Mouse (Mus musculus) heart, embryonic 15.5 days (tissue): ENCODE measurements around the gene Nid2. TPM values are rescaled to one million over a fixed set of nuclear protein-coding genes. Genes with fewer than 3 reads are reported as not detected.
A peak's percentile ranks its signal among the peaks of the same experiment; 100 is the strongest.

ENCODE experiments used
- ATAC-seq: fragments of 200-750 bp; cut with Nextera tagmentation; replicated peaks from 2 replicates; pipeline ENCODE4 v1.8.0; 2017; ENCODE audit warnings: low read depth, moderate TSS enrichment; ENCODE audit not compliant: insufficient number of reproducible peaks, insufficient read depth, low FRiP score
- H3K27ac ChIP-seq: fragments of 300-500 bp; sonication (generic); 2 replicates; pipeline ENCODE4 v1.5.1; 2015; ENCODE audit warnings: mild to moderate bottlenecking, inconsistent platforms
- H3K27me3 ChIP-seq: fragments of 300-500 bp; sonication (generic); 2 replicates; pipeline ENCODE4 v1.6.1; 2015; ENCODE audit warnings: inconsistent platforms
- H3K36me3 ChIP-seq: fragments of 300-500 bp; sonication (generic); 2 replicates; pipeline ENCODE4 v1.6.1; 2015; ENCODE audit warnings: mild to moderate bottlenecking, inconsistent platforms
- H3K4me1 ChIP-seq: fragments of 300-500 bp; sonication (generic); replicated peaks from 2 replicates; pipeline ENCODE4 v1.6.1; 2015; ENCODE audit warnings: inconsistent platforms
- H3K4me2 ChIP-seq: fragments of 300-500 bp; sonication (generic); 2 replicates; pipeline ENCODE4 v1.6.1; 2015; ENCODE audit warnings: inconsistent platforms, mild to moderate bottlenecking, moderate library complexity
- H3K4me3 ChIP-seq: fragments of 300-500 bp; sonication (generic); 2 replicates; pipeline ENCODE4 v1.5.1; 2015; ENCODE audit warnings: mild to moderate bottlenecking, inconsistent platforms
- H3K9ac ChIP-seq: fragments of 300-500 bp; sonication (generic); 2 replicates; pipeline ENCODE4 v1.6.1; 2015; ENCODE audit warnings: mild to moderate bottlenecking, inconsistent platforms
- H3K9me3 ChIP-seq: fragments of 300-500 bp; sonication (generic); replicated peaks from 2 replicates; pipeline ENCODE4 v1.6.1; 2016; ENCODE audit warnings: inconsistent platforms
- WGBS: fragments of 180-500 bp; shearing (Covaris S2); methylation state at CpG from one replicate; pipeline ENCODE4 v1.1.7; 2015; ENCODE audit warnings: mixed read lengths; 5-methylcytosine and 5-hydroxymethylcytosine counted together
- polyA plus RNA-seq: library from polyadenylated mRNA; unstranded; fragments of >200 nt; fragmentation: Nextera tagmentation; extraction: Ambion mirVana; gene quantifications from 2 replicates; pipeline ENCODE4 v1.2.1, GENCODE M21; 2015

Nid2 gene
- polyA plus RNA-seq, 1 experiment from 2014 or later: 84.4 TPM

DNA sequence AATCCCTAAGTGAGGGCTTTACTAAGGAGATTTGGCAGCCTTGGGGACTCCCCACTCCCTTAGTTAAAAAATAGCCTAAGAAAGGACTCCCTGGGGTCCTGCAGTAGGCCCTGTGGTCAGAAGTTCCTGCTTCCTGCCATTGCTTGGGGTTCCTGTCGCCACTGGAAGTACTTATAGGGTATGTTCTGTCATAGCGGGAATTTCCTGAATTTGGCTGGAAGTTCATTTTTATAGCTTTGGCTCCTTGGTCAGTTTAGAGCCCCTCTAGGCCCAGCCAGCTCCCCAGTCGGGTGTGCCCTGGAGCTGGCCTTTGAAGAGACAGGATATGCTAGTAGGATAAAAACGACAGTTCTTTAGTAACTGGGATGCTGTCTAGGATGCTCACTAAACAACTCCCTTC lies 43.8 kb downstream of the Nid2 start:
- Histone ChIP-seq H3K27me3 (no peaks in the 10 kb centered on the region), H3K9ac (no peak overlapping the region), H3K4me3 (no peak overlapping the region), H3K27ac (peak overlapping the region; percentile 51), H3K4me2 (no peak overlapping the region), H3K36me3 (peaks cover 27% of the 10 kb centered on the region), H3K9me3 (no peaks in the 10 kb centered on the region), H3K4me1 (no peaks in the 10 kb centered on the region)
- 55% methylated on average over 4 of the region's 4 CpGs for WGBS
- ATAC-seq: no peak

DNA sequence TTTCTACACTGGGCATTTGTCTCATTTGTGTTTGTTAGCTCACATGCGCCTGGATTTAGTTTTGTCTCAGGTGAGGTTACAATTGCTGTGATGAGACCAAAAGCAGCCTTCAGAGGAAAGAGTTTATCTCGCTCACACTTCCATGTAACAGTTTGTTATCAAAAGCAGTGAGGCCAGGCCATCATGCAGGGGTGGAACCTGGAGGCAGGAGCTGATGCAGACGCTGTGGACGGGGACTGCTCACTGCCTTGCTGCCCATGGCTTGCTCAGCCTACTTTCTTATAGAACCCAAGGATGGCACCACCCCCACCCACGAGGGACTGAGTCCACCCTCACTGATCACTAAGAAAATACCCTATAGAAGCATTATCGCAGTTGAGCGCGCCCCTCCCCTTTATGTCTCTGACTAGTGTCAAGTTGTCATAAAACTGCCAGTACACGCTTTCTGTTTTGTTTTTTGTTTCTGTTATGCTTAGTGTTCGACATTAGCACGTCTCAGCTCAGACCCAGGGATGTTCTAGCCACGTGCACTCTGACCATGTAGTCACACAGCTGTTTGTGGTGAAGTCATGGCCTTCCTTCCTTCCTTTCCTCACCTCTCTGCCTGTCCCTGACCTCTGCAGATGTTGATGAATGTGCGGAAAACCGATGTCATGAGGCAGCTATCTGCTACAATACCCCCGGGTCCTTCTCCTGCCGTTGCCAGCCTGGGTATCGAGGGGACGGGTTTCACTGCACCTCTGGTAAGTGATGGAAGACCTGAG lies 45.7 kb downstream of the Nid2 start:
- Histone ChIP-seq H3K27me3 (no peaks in the 10 kb centered on the region), H3K9me3 (no peaks in the 10 kb centered on the region), H3K4me1 (no peaks in the 10 kb centered on the region), H3K9ac (no peak overlapping the region), H3K4me3 (no peak overlapping the region), H3K27ac (no peak overlapping the region), H3K4me2 (no peak overlapping the region), H3K36me3 (peaks cover 32% of the 10 kb centered on the region)
- ATAC-seq: no peak
- WGBS: 62% methylated on average over 18 of the region's 18 CpGs

DNA sequence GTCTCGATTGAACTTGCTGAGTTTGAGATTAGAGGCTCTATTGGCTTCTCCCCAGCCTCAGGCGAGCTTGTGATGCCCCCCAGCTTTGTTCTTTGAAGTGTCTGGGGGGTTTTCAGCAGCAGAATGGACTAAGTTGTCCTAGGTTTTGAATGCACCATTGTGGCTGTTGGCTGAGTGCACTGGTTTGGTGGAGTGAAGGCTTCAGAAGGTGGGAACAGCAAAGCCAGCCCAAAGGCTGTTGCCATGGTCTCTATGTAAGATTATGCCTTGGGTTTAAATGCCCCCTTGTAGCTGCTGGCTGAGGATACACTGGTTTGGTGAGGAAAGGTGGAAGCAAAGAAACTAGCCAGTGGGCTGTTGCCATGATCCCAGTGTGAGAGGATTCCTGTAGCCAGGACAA lies 49.4 kb downstream of the Nid2 start:
- Histone ChIP-seq H3K4me1 (peaks cover 7% of the 10 kb centered on the region), H3K4me2 (no peak overlapping the region), H3K4me3 (no peak overlapping the region), H3K9ac (no peak overlapping the region), H3K27me3 (no peaks in the 10 kb centered on the region), H3K9me3 (no peaks in the 10 kb centered on the region), H3K36me3 (peaks cover 40% of the 10 kb centered on the region), H3K27ac (no peak overlapping the region)
- 45% methylated on average over 2 of the region's 2 CpGs for WGBS
- ATAC-seq: no peak

DNA sequence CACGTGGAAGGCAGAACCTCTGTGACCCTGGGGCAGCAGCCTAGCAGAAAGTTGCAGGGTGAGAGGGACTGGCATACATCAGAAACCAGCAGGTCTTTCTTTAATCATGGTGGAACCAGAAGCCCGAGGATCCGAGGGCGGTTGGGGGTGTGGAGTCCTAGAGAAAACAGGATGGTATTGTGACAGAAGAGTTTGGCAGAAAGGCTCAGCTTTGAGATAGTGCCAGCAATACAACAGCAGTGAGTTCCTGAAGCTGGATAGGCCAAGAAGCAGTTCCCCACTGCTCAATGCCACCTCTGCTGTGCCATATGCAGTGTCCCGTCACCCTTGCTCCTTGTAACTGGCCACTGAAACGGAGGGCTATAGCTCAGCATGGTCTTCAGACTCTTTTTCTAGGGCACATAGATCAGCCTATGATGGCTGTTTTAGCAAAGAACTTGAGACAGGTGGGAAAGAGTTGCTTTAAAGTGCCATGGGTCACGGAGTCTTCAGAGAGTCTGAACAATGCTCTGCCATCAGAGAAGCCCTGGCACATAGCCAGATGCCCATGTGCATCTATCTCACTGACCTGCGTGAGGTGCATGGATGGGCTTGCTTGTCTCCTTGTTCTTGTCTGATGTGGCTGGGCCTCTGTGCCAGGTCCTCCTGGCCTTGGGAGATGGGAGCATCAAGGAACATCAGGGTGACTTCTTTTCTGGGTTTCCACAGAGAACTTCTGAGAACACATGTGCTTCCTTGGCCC lies 50.6 kb downstream of the Nid2 start:
- Histone ChIP-seq H3K36me3 (peaks cover 48% of the 10 kb centered on the region), H3K4me1 (peaks cover 7% of the 10 kb centered on the region), H3K9ac (no peak overlapping the region), H3K27ac (no peak overlapping the region), H3K9me3 (no peaks in the 10 kb centered on the region), H3K27me3 (no peaks in the 10 kb centered on the region), H3K4me2 (no peak overlapping the region), H3K4me3 (no peak overlapping the region)
- 82% methylated on average over 8 of the region's 8 CpGs for WGBS
- ATAC-seq: no peak

DNA sequence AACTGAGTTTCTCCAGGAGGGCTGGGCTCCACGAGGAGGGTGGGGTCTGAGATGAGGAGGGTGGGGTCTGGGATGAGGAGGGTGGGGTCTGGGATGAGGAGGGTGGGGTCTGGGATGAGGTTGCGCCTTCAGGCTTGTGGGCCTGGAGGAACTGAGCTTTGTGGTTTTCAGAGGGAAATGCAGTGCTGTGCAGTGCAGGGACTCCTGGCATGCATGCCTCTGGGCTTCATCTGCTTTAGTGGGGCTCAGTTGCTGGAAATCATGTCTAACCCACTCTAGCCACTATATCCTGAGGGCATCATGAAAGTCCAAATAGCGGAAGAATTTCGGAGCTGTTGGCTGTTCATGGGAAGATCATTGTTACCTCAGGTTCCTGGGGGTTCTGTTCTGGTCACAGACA lies 52.2 kb downstream of the Nid2 start:
- H3K36me3 ChIP-seq: peaks cover 42% of the 10 kb centered on the region; the same call in 1 of the 2 replicates
- no peak for ATAC-seq
- 64% methylated on average over 4 of the region's 4 CpGs for WGBS

DNA sequence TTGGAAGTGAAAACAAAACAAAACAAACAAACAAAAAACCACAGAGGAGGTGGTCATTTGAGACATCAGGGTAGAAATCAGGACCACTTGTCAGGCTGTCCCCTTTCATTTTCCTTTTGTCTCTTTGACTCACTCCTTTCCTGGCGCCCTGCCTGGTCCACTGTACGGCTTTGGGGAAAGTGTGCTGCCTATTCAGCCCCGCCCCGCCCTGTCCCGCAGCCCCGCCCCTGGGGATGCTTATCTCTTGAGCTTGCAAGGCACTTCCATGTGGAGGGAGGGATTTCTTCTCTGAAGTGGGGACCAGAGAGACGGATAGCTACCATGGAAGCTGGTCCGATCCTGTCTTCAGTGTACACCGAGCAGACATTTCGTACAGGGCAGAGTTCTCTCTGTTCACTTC lies 52.6 kb downstream of the Nid2 start:
- no peaks in the 10 kb centered on the region for H3K27me3 ChIP-seq
- ATAC-seq: no peak
- H3K9ac ChIP-seq: no peak overlapping the region
- WGBS: 44% methylated on average over 10 of the region's 10 CpGs
- H3K4me2 ChIP-seq: no peak overlapping the region
- no peaks in the 10 kb centered on the region for H3K9me3 ChIP-seq
- H3K4me1 ChIP-seq: peaks cover 7% of the 10 kb centered on the region
- H3K36me3 ChIP-seq: peaks cover 38% of the 10 kb centered on the region; the same call in 1 of the 2 replicates
- H3K4me3 ChIP-seq: no peak overlapping the region
- H3K27ac ChIP-seq: no peak overlapping the region

More for the DNA sequence above, 52.2 kb downstream of the Nid2 start:
- Histone ChIP-seq H3K4me3 (no peak overlapping the region), H3K27ac (no peak overlapping the region), H3K27me3 (no peaks in the 10 kb centered on the region), H3K9ac (no peak overlapping the region), H3K4me1 (peaks cover 7% of the 10 kb centered on the region), H3K9me3 (no peaks in the 10 kb centered on the region), H3K4me2 (no peak overlapping the region)

DNA sequence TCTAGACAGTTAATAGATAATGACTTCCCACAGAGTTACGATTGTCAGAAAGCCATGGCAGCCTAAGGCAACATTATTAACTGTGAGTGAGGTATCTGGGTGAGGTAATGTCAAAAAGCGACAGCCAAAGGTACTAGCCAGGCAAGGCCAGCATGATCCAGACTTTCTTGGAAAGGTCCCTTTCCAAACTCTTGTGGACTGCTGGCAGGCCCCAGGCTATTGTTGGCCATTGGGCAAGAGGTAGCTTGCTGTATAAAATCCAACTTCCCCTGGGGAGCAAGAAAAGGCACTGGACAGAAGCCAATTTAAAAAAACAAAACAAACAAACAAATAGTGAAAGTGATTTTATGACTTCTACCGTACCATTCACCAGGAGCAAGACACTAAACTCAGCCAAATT lies 56.3 kb downstream of the Nid2 start:
- no peak overlapping the region for H3K4me2 ChIP-seq
- no peak for ATAC-seq
- H3K4me1 ChIP-seq: peaks cover 10% of the 10 kb centered on the region
- 84% methylated on average over 3 of the region's 3 CpGs for WGBS
- H3K9ac ChIP-seq: no peak overlapping the region
- no peaks in the 10 kb centered on the region for H3K27me3 ChIP-seq
- H3K36me3 ChIP-seq: peaks cover 38% of the 10 kb centered on the region
- H3K9me3 ChIP-seq: no peaks in the 10 kb centered on the region
- no peak overlapping the region for H3K4me3 ChIP-seq
- H3K27ac ChIP-seq: no peak overlapping the region

DNA sequence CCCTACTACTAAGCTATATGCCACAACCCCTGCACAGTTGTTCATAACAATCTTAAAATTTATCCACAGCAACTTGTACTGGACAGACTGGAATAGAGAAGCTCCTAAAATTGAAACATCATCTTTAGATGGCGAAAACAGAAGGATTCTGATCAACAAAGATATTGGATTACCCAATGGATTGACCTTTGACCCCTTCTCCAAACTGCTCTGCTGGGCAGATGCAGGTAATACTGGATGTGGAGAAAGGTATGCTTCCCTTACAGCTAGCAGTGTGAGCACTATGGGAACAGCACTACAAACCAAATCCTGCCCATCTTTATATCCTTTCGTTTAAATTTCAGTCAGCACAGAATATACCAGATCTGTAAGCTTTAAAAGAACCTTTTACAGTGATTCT lies 56.8 kb downstream of the Nid2 start:
- peaks cover 43% of the 10 kb centered on the region for H3K36me3 ChIP-seq
- no peaks in the 10 kb centered on the region for H3K27me3 ChIP-seq
- H3K4me3 ChIP-seq: no peak overlapping the region
- peaks cover 10% of the 10 kb centered on the region for H3K4me1 ChIP-seq
- no peak for ATAC-seq
- H3K27ac ChIP-seq: no peak overlapping the region
- 93% methylated on average over 2 of the region's 2 CpGs for WGBS
- H3K9ac ChIP-seq: no peak overlapping the region
- H3K9me3 ChIP-seq: no peaks in the 10 kb centered on the region
- H3K4me2 ChIP-seq: no peak overlapping the region

DNA sequence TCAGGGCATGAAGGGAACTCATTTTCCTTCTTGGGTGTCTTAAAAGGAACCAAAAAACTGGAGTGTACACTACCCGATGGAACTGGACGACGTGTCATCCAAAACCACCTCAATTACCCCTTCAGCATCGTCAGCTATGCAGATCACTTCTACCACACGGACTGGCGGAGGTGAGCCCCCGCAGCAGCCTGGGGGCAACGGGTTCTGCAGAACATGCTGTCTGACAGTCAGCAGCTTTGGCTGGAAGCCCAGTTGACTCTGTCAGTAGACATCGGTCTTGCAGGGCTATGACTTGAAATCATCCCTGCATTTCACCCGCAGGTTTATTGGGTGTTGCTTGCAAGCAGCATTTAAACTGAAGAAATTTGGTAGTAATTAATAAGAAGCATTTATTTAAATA lies 58.9 kb downstream of the Nid2 start:
- WGBS: 48% methylated on average over 10 of the region's 10 CpGs
- no peaks in the 10 kb centered on the region for H3K9me3 ChIP-seq
- ATAC-seq: 0 out of 2 replicates have a peak, but pooled peaks have one; percentile 39
- no peak overlapping the region for H3K9ac ChIP-seq
- H3K4me2 ChIP-seq: no peak overlapping the region
- H3K27ac ChIP-seq: no peak overlapping the region
- H3K4me3 ChIP-seq: no peak overlapping the region
- no peaks in the 10 kb centered on the region for H3K27me3 ChIP-seq
- peaks cover 59% of the 10 kb centered on the region for H3K36me3 ChIP-seq
- peaks cover 3% of the 10 kb centered on the region; the same call in 1 of the 2 replicates for H3K4me1 ChIP-seq

DNA sequence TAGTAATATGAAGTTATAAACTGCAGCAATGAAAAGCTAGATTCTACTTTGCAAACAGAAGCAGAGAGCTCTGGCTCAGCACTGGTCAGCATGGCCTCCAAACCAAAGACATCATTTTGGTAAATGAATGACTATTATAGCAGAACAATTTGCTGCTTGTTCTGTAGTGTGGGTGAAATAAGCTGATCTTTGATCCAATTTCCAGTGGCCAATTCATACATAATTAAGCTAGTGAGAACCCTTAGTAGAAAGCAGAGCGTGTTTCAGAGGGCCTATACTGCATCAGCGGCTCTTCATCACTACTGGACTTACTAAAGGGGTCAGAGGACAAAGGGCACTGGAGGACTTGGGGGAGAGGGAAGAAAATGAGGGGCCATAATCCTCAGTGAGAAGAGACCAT lies 62.0 kb downstream of the Nid2 start:
- H3K9me3 ChIP-seq: no peaks in the 10 kb centered on the region
- 84% methylated on average over 2 of the region's 2 CpGs for WGBS
- peaks cover 60% of the 10 kb centered on the region for H3K36me3 ChIP-seq
- H3K9ac ChIP-seq: no peak overlapping the region
- H3K4me1 ChIP-seq: peaks cover 3% of the 10 kb centered on the region; the same call in 1 of the 2 replicates
- no peaks in the 10 kb centered on the region for H3K27me3 ChIP-seq
- H3K4me2 ChIP-seq: no peak overlapping the region
- no peak overlapping the region for H3K4me3 ChIP-seq
- ATAC-seq: no peak
- no peak overlapping the region for H3K27ac ChIP-seq

DNA sequence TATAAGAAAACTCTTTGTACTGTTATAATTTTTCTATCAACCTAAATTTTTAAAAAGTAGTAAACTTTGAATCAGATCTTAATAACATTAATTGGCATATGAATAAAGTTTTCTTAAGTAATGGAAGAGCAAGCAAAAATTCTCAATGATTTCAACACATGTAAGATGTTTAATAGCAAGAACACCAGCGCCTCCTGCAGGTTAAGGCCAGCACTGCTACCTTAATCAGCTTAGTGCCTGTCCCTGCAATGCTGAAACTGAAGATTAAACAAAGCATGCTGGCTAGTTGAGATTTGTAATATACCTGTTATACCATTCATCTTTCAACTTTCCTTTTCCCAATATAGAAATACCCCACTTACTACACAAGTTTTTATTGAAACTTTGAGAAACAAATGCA lies 66.9 kb downstream of the Nid2 start:
- Histone ChIP-seq H3K9ac (no peak overlapping the region), H3K4me3 (no peak overlapping the region), H3K4me1 (peaks cover 6% of the 10 kb centered on the region), H3K27me3 (no peaks in the 10 kb centered on the region), H3K27ac (no peak overlapping the region), H3K9me3 (no peaks in the 10 kb centered on the region), H3K4me2 (no peak overlapping the region), H3K36me3 (peaks cover 64% of the 10 kb centered on the region)
- 6% methylated on average over 1 of the region's 1 CpGs for WGBS
- ATAC-seq: no peak
